Comparison of ENCODE assay signal across 20 mouse cellular contexts in the genomic region with DNA sequence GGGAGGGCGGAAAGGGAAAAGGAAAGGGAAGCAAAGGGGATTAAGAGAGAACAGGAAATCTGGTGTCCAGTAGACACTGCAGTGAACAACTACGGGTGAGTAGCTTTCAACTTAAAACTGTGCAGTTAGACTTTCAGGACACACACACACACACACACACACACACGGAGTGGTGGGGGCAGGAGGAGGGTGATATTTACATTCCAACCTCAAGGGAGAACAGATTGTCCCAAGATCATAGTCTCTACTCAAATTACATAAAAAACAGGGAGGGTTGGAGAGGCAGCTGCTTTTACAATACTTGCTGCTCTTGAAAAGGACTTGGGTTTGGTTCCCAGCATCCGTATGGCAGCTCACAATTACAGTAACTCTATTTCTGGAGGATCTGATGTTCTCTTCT. TPM values are rescaled to one million over a fixed set of nuclear protein-coding genes. Genes with fewer than 3 reads are reported as not detected.
A peak's percentile ranks its signal among the peaks of the same experiment; 100 is the strongest.
DNase-seq lines count a peak whose midpoint lies in the region; ATAC-seq and TF ChIP-seq lines count a peak whose summit lies in the region.
"Had no signal": no experiment of that assay in that cellular context is flagged by ENCODE, and none has a peak within 500 bp of the region (broad histone marks: within the 10 kb centered on the region; RNA-seq: fewer than 3 reads in every experiment).

No protein-coding gene starts in this region.

- no peak; the same call in 1 of the 2 replicates for ATAC-seq in lung, embryonic 14.5 days (ENCODE audit: insufficient read depth)
- ATAC-seq in stomach, postnatal 0 days (ENCODE audit: low FRiP score, low TSS enrichment), result no peak
- ATAC-seq: forebrain, embryonic 16.5 days had no signal

- no peaks in the 10 kb centered on the region for H3K36me3 ChIP-seq in lung, embryonic 14.5 days (ENCODE audit: insufficient read depth)
- no peaks in the 10 kb centered on the region for H3K36me3 ChIP-seq in embryonic facial prominence, embryonic 10.5 days (replicated peaks)
- H3K36me3 ChIP-seq in stomach, postnatal 0 days (ENCODE audit: control insufficient read depth, insufficient read depth, low read length), result no peaks in the 10 kb centered on the region
- H3K36me3 ChIP-seq: embryonic facial prominence, embryonic 12.5 days; forebrain, embryonic 12.5 days; heart, embryonic 15.5 days had no signal

- DNase-seq in lung, embryonic 14.5 days, result peak; percentile 44
- DNase-seq in lung, adult 2 months, result no peak
- peak; percentile 5 for DNase-seq in ovary, postnatal 36 days (ENCODE audit: low spot score)
- DNase-seq in ovary, postnatal 10 days (ENCODE audit: low spot score), result no peak
- peak; percentile 16 for DNase-seq in embryonic facial prominence, embryonic 10.5 days (ENCODE audit: low spot score)
- peak; percentile 32 for DNase-seq in stomach, postnatal 0 days (ENCODE audit: low spot score)
- no peak for DNase-seq in frontal cortex, adult 2 months (ENCODE audit: extremely low spot score in 1 of 2, low spot score in 1 of 2)
- DNase-seq: adrenal gland, adult 2 months; adrenal gland, postnatal 25 days; cerebellum, adult 18-20 months; cerebellum, postnatal 10 days; gastrocnemius, postnatal 14 days; heart, adult 2 months; heart, postnatal 14 days had no signal

- no peak overlapping the region for H3K4me2 ChIP-seq in lung, embryonic 14.5 days
- no peak overlapping the region for H3K4me2 ChIP-seq in stomach, postnatal 0 days (replicated peaks; ENCODE audit: low read depth)
- H3K4me2 ChIP-seq: embryonic facial prominence, embryonic 12.5 days; forebrain, embryonic 12.5 days; heart, embryonic 11.5 days; heart, embryonic 15.5 days; hindbrain, embryonic 14.5 days had no signal

- WGBS in lung, embryonic 14.5 days, result 37% methylated on average over 4 of the region's 4 CpGs
- 34% methylated on average over 4 of the region's 4 CpGs for WGBS in lung, adult 2 months
- WGBS in embryonic facial prominence, embryonic 10.5 days, result 51% methylated on average over 4 of the region's 4 CpGs
- 25% methylated on average over 4 of the region's 4 CpGs for WGBS in stomach, postnatal 0 days

- TF ChIP-seq POLR2A in lung, adult 2 months (IDR thresholded peaks at IDR 0.05; ENCODE audit: borderline replicate concordance, extremely low read depth, low read depth, low read length), result no peak

- TF ChIP-seq CTCF in lung, embryonic 14.5 days (IDR thresholded peaks at IDR 0.05; ENCODE audit: low read depth), result 0 out of 2 replicates have a peak, but pooled peaks have one; percentile 4
- TF ChIP-seq CTCF in lung, adult 2 months (IDR thresholded peaks at IDR 0.05; ENCODE audit: insufficient read depth, low read length), result no peak
- TF ChIP-seq CTCF in stomach, postnatal 0 days (IDR thresholded peaks at IDR 0.05; ENCODE audit: low read depth), result no peak

- H3K27me3 ChIP-seq in lung, embryonic 14.5 days (ENCODE audit: insufficient read depth, low read length), result no peaks in the 10 kb centered on the region
- H3K27me3 ChIP-seq in embryonic facial prominence, embryonic 10.5 days (replicated peaks; ENCODE audit: low read depth, poor library complexity, severe bottlenecking), result no peaks in the 10 kb centered on the region
- H3K27me3 ChIP-seq in stomach, postnatal 0 days (ENCODE audit: control insufficient read depth, insufficient read depth, low read length), result no peaks in the 10 kb centered on the region
- H3K27me3 ChIP-seq: embryonic facial prominence, embryonic 12.5 days; forebrain, embryonic 12.5 days; heart, embryonic 15.5 days had no signal

- H3K9me3 ChIP-seq in lung, embryonic 14.5 days (ENCODE audit: low read depth, low read length), result no peaks in the 10 kb centered on the region
- H3K9me3 ChIP-seq in embryonic facial prominence, embryonic 10.5 days, result no peaks in the 10 kb centered on the region
- no peaks in the 10 kb centered on the region for H3K9me3 ChIP-seq in stomach, postnatal 0 days (ENCODE audit: control insufficient read depth, low read length)
- H3K9me3 ChIP-seq: embryonic facial prominence, embryonic 12.5 days; forebrain, embryonic 12.5 days; heart, embryonic 15.5 days had no signal

- H3K27ac ChIP-seq in lung, embryonic 14.5 days (ENCODE audit: low read depth), result no peak overlapping the region
- no peak overlapping the region for H3K27ac ChIP-seq in embryonic facial prominence, embryonic 10.5 days (replicated peaks)
- no peak overlapping the region for H3K27ac ChIP-seq in stomach, postnatal 0 days (replicated peaks)
- H3K27ac ChIP-seq: embryonic facial prominence, embryonic 12.5 days; forebrain, embryonic 12.5 days; heart, adult 2 months; heart, embryonic 15.5 days; hindbrain, embryonic 14.5 days had no signal

- H3K4me3 ChIP-seq in lung, embryonic 14.5 days (ENCODE audit: low read depth, low read length), result no peak overlapping the region
- no peak overlapping the region for H3K4me3 ChIP-seq in lung, adult 2 months (replicated peaks; ENCODE audit: extremely low read depth, low read depth, low read length)
- no peak overlapping the region for H3K4me3 ChIP-seq in embryonic facial prominence, embryonic 10.5 days
- no peak overlapping the region for H3K4me3 ChIP-seq in stomach, postnatal 0 days (ENCODE audit: low read depth, low read length)
- H3K4me3 ChIP-seq: embryonic facial prominence, embryonic 12.5 days; forebrain, embryonic 12.5 days; heart, adult 2 months; heart, embryonic 15.5 days had no signal

- H3K9ac ChIP-seq in lung, embryonic 14.5 days, result no peak overlapping the region
- no peak overlapping the region for H3K9ac ChIP-seq in stomach, postnatal 0 days (ENCODE audit: low read length)
- H3K9ac ChIP-seq: embryonic facial prominence, embryonic 12.5 days; forebrain, embryonic 12.5 days; heart, embryonic 15.5 days; hindbrain, embryonic 14.5 days had no signal

- H3K4me1 ChIP-seq in lung, embryonic 14.5 days (ENCODE audit: insufficient read depth), result no peaks in the 10 kb centered on the region
- H3K4me1 ChIP-seq in lung, adult 2 months (ENCODE audit: control insufficient read depth, insufficient read depth, low read length), result no peaks in the 10 kb centered on the region
- H3K4me1 ChIP-seq in embryonic facial prominence, embryonic 10.5 days, result peaks cover 2% of the 10 kb centered on the region; the same call in 1 of the 2 replicates
- no peaks in the 10 kb centered on the region for H3K4me1 ChIP-seq in stomach, postnatal 0 days (replicated peaks; ENCODE audit: control insufficient read depth, insufficient read depth)
- H3K4me1 ChIP-seq: embryonic facial prominence, embryonic 12.5 days; forebrain, embryonic 12.5 days; heart, embryonic 15.5 days had no signal

- no peak for TF ChIP-seq EP300 in stomach, postnatal 0 days (optimal IDR thresholded peaks at IDR 0.05)

RNA-seq across cellular contexts. Expression of a gene that starts 45.6 kb away (rescaled TPM):
- polyA plus RNA-seq in lung, embryonic 14.5 days (2014; fragmentation: Nextera tagmentation; extraction: Ambion mirVana), result 3.9 TPM in 2 replicates
- 1.4 and 2.9 TPM in 2 replicates for polyA plus RNA-seq in lung, adult 2 months (2012; rRNA removed)
- polyA plus RNA-seq in embryonic facial prominence, embryonic 10.5 days (2016; fragmentation: Nextera tagmentation; extraction: Ambion mirVana), result 4.7 and 5.4 TPM in 2 replicates
- polyA plus RNA-seq in stomach, postnatal 0 days (2015; fragmentation: Nextera tagmentation; extraction: Ambion mirVana), result 1.6 and 2.0 TPM in 2 replicates
- polyA plus RNA-seq in frontal cortex, adult 2 months (2012; rRNA removed), result 19.5 and 21.8 TPM in 2 replicates

Comparison
In these comparisons a context has a peak if more than half of its experiments do, and no peak if none do; other contexts are left out.
1. DNase-seq: peak in lung, embryonic 14.5 days (single experiment), ovary, postnatal 36 days (single experiment), embryonic facial prominence, embryonic 10.5 days (single experiment) and stomach, postnatal 0 days (single experiment); none in lung, adult 2 months (single experiment), ovary, postnatal 10 days (single experiment) and frontal cortex, adult 2 months (0 of 2).